Mouse (Mus musculus) heart, adult 2 months (tissue): ENCODE results near the gene U2af1l4.

Experiments used
- CTCF ChIP-seq: fragments of 200-600 bp; IDR thresholded peaks from 2 replicates; pipeline ENCODE4 v1.8.1; 2022; ENCODE audit warnings: antibody characterized with exemption, mild to moderate bottlenecking, moderate library complexity
- POLR2A ChIP-seq: fragments of 200-500 bp; IDR thresholded peaks from 2 replicates; pipeline ENCODE4 v1.6.1; 2011; ENCODE audit warnings: mild to moderate bottlenecking, low read depth, low read length, control low read depth; ENCODE audit not compliant: insufficient read depth

GRCm38 (mm10) chr7:30553810-30554584 lies 9.1 kb upstream of the U2af1l4 start:
- TF ChIP-seq CTCF (no peak), POLR2A (no peak)
